Mouse (Mus musculus): ENCODE measurements around the gene R3hdm1. TPM values are rescaled to one million over a fixed set of nuclear protein-coding genes. Genes with fewer than 3 reads are reported as not detected.

The R3hdm1 gene
- total RNA-seq, 2 experiments from 2014 or later, result 242 to 249 TPM

DNA sequence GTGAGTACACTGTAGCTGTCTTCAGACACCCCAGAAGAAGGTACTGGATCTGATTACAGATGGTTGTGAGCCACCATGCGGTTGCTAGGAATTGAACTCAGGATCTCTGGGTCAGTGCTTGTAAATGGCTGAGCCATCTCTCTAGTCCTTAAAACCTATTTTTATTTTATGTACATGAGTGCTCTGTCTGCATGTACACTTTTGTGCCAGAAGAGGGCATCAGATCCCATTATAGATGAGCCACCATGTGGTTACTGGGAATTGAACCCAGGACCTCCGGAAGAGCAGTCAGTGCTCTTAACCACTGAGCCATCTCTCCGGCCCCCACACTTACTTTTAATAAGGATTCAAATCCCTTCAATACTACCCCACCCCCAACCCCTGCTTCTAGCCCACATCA lies 179.8 kb downstream of the R3hdm1 start:
- DNase-seq (ENCODE audit: low spot score in 2 of 2), result no peak

DNA sequence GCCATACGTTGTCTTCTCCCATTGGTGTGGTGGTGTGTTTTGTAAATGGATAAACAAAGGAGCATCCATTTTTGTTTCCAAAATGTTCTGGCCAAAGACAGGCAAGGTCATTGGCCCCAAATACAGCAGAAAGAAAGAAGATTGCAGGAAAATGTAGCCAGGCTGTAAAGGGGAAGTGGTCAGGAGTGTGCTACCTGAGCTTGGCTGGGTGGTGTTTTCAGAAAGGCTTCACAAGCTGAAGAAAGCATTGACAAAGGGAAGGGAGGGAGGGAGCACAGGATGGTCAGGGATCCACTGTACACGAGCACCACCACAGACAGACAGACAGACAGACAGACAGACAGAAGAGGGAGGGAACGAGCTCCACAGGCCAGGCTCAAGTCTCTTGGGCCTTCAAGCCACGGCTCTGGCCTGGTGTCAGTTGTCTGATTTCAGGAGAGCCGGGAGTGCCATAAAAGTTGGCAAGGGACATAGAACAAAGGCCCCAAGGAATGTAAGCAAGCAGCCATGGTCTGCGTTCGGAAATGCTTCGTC lies 181.1 kb downstream of the R3hdm1 start:
- DNase-seq (ENCODE audit: low spot score in 2 of 2), result no peak

DNA sequence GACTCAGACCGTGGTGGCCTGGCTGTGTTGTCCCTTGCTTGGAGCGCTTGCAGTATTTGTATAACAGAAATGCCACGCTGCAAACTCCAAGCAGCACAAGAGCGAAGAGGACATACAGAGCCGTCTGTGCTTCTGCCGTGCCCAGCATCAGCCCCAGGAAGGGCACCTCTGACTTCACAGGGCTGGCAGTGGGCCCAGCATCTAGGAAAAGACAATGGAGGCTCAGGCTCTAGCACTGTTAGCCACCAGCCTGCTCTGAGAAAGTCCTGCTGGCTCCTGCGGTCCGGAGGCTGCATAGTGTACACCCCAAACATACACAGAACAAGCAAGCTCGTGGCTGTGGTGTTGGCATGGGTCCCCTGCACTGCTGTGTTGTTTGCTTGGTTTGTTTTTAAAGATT lies 182.0 kb downstream of the R3hdm1 start:
- no peak for DNase-seq (ENCODE audit: low spot score in 2 of 2)

Small RNA genes within 50 kb of the gene (microRNA-seq; reads per million reads assigned to microRNA genes)
- gene Mir128-1, result 3,582 to 6,799 reads per million in 2 experiments

Other genes with a start within 250 kb of the R3hdm1 start
- gene Map3k19, start 248.3 kb upstream of the R3hdm1 start, total RNA-seq (2021), result 1 to 10 TPM; 3.5 to 4.6 TPM
- gene Rab3gap1, start 234.5 kb upstream of the R3hdm1 start, total RNA-seq (2021), result 10 to 100 TPM; 46.7 to 49.8 TPM
- 1 to 10 TPM; 8.0 to 9.0 TPM for gene Zranb3, start 254 bp upstream of the R3hdm1 start, total RNA-seq (2021)
- gene Ubxn4, start 140.7 kb downstream of the R3hdm1 start, total RNA-seq (2021), result 10 to 100 TPM; 58.8 to 63.6 TPM
- 10 to 100 TPM; 16.6 to 20.2 TPM for gene Lct, start 225.0 kb downstream of the R3hdm1 start, total RNA-seq (2021)